Mouse (Mus musculus): ENCODE results near the gene Cmip. TPM values are rescaled to one million over a fixed set of nuclear protein-coding genes. Genes with fewer than 3 reads are reported as not detected.

Cmip gene
- total RNA-seq, 2 experiments from 2014 or later: 269 to 286 TPM

DNA sequence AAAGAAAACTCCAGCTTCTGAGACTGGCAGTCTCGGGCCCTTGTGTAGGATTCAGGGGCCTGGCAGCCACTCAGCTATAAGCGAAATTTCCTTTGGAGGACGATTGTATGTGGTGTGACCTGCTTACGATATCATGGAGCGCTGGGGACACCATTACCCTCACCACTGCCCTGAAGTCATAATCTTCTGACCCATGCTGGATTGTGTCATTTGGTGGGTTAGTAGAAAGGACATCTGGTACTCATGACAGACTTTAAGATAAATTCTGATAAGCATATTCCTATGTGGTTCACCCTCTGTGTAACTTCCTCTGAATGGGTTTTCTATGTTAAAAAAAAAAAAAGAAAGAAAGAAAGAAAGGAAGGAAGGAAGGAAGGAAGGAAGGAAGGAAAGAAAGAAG, 69.9 kb downstream of the Cmip start:
- no peak for TF ChIP-seq CTCF (conservative IDR thresholded peaks at IDR 0.05)
- H3K4me3 ChIP-seq: no peak overlapping the region
- peak overlapping the region; percentile 84; the same call in 1 of the 2 replicates for H3K27ac ChIP-seq
- DNase-seq (ENCODE audit: low spot score in 2 of 2): no peak

DNA sequence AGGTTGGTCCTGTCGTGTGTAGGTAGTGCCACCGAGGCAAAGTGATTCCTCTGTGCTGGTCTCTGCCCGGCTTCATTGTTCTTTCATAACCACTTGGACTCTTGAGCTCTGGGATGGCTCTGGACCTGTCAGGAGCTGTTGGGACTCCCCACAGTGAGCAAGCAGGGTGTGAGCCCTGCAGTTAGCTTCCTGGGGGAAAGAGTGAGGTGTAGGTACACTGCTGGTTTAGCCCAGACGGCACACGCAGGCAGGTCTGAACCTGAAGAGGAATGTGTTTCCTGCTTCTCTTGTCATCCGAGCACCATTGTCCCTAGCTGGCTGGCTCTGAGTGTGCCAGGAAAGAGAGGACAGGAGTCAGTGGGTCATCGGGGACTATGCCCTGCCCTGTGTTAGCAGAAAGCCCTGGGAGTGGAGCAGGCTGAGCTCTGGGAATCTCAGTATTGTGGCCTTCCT, 70.5 kb downstream of the Cmip start:
- TF ChIP-seq CTCF (conservative IDR thresholded peaks at IDR 0.05): no peak
- DNase-seq (ENCODE audit: low spot score in 2 of 2): no peak
- no peak overlapping the region for H3K4me3 ChIP-seq
- H3K27ac ChIP-seq: peak overlapping the region; percentile 84

DNA sequence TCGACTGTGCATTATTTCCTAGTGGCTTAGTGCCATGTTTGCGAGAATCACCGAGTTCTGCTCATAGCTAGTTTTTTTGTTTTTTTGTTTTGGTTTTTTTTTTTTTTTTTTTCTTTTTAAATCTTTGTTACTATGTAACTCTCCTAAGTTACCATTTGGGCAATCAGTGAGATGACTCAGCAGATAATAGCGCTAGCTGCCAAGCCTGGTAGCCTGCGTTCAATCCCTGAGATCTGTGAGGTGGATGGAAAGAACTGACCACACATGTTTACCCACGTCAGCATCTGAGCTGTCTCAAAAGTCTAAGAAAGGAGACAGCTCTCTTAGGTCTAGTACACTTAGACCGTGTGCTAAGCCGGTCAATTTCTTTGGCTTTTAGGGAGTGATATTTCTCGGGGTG, 71.9 kb downstream of the Cmip start:
- TF ChIP-seq CTCF (conservative IDR thresholded peaks at IDR 0.05): no peak
- no peak for DNase-seq (ENCODE audit: low spot score in 2 of 2)
- H3K4me3 ChIP-seq: no peak overlapping the region
- H3K27ac ChIP-seq: peak overlapping the region; percentile 88

- Histone ChIP-seq H3K27ac (peak overlapping the region; percentile 88), H3K4me3 (no peak overlapping the region)
- peak in 1 of 2 experiments; percentile 51 for DNase-seq (ENCODE audit: low spot score in 2 of 2)
- TF ChIP-seq CTCF (conservative IDR thresholded peaks at IDR 0.05): no peak
These were observed 72.3 kb downstream of the Cmip start for GRCm38 (mm10) chr8:117329167-117329566.

DNA sequence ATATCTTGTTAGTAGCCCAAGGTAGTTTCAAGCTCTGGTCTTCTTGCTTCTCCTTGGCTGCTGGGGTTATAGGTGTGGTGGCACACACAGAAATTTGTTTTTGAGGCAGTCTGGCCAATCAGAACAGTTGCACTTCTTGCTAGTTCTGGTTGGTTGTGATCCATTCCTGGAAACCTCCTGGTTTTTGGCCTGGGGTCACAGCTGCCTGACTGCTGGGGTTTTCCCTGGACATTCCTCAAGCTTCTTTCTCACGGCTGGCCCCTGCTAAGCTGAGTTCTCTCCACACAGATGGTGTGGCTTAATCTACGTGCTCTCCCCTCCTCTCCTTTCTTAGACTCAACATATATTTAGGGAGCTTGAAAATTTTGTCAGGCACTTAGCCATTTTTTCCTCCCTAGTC, 73.0 kb downstream of the Cmip start:
- no peak for TF ChIP-seq CTCF (conservative IDR thresholded peaks at IDR 0.05)
- H3K4me3 ChIP-seq: no peak overlapping the region
- no peak for DNase-seq (ENCODE audit: low spot score in 2 of 2)
- no peak overlapping the region for H3K27ac ChIP-seq

DNA sequence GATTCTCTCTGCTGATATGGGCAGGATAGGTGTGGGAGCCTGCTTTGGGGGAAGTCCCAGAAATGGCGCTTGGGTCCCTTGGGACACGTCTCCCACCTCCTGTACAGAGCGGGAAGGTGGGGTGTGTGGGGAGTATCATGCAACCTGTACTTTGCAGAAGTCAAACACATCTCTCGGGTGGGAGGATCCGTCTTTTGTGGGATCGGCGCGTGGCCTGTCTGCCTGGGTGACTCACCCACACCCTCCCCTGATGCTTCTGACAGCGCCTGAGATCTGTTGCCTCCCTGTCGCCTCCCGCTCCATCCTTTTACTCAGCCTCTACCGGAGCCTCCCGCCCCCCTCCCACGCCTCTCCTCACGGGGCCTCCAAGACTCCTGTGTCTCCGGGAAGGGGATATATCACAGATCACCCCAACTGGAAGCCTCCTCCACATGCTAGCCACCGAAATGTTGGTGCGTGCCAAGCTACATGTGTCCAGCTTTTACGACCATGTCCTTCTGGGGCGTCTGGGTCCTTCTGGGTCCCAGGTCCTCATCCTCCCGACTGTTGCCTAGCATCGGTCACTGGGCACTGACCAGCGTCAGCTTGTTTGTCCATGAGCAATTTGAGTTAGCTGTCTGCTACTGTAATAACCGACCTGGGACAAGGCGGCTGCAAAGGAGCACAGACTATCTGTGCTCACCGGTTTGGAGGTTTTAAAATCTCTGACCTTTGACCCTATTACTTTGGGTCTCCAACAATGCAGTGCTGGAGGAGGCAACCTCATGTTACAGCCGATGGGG, 75.6 kb downstream of the Cmip start:
- no peak for TF ChIP-seq CTCF (conservative IDR thresholded peaks at IDR 0.05)
- peak in 1 of 2 experiments; percentile 54 for DNase-seq (ENCODE audit: low spot score in 2 of 2)
- Histone ChIP-seq H3K4me3 (no peak overlapping the region), H3K27ac (peak overlapping the region; percentile 51; the same call in 1 of the 2 replicates)

- no peak for TF ChIP-seq CTCF (conservative IDR thresholded peaks at IDR 0.05)
- DNase-seq (ENCODE audit: low spot score in 2 of 2): no peak
- H3K27ac ChIP-seq: peak overlapping the region; percentile 55; the same call in 1 of the 2 replicates
- no peak overlapping the region for H3K4me3 ChIP-seq
These were observed 76.8 kb downstream of the Cmip start for GRCm38 (mm10) chr8:117333619-117334018.

DNA sequence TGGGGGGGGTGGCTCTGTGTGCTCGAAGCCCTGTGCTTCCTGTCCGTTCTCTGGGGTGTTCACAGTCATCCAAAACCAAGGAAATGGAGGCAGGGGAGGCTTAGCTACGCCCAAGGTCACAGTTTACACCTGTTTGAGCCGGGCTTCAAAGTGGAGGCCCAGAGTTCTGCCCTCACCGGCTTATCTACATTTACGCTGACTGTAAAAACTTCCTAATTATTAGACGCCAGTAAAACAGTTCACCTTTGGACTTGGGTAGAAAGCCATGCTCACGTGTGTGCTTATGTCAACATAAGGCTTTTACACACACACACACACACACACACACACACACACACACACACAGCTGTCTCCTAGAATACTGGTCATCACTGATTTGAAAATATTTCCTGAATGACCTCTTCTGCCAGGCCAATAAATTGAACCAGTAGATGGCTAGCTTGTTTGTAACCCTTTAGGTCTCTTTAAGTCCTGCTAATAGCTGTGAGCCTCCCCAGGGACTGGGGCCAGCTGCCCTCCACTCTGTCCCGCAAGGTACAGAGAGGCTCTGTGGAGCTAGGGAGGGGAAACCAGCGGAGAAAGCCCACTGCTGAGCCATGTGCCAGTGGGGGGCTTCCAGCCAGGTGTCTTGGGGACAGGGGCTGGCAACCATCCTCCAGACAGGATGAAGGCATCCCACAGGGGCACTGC, 77.3 kb downstream of the Cmip start:
- Histone ChIP-seq H3K27ac (peak overlapping the region; percentile 73), H3K4me3 (no peak overlapping the region)
- no peak for TF ChIP-seq CTCF (conservative IDR thresholded peaks at IDR 0.05)
- DNase-seq (ENCODE audit: low spot score in 2 of 2): no peak

DNA sequence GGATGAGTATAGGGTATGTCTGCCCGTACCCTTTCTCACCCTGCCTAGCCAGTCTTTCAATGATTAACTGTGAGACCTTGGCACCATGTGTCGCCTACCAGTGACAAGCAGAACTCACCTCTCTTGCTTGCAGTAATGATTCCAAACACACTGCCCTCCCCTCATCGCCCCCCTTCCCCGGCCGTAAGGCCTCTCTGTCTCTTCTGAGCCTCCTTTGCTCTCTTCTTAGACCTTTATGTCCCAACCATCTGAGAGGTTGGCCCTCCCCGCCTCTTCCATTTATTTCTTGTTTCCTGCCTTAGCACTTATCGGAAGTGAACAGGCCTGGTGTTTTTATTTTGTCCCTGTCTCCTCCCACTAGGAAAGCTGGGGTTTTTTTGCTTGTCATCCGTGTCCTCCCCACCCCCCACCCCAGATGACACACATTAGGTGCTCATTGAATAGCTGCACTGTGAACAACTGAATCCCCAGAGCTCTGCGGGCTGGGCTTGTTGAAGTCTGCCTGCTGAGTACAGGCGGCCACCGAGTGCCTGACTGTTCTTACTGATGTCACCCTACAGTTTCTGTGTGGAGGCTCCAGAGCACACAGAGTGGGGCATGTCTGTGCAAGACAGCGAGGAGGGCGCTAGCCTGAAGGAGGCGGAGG, 78.0 kb downstream of the Cmip start:
- Histone ChIP-seq H3K4me3 (no peak overlapping the region), H3K27ac (peak overlapping the region; percentile 73)
- no peak for TF ChIP-seq CTCF (conservative IDR thresholded peaks at IDR 0.05)
- DNase-seq (ENCODE audit: low spot score in 2 of 2): no peak

- no peak for DNase-seq (ENCODE audit: low spot score in 2 of 2)
- Histone ChIP-seq H3K27ac (peak overlapping the region; percentile 73), H3K4me3 (no peak overlapping the region)
- TF ChIP-seq CTCF (conservative IDR thresholded peaks at IDR 0.05): no peak
These were observed 78.6 kb downstream of the Cmip start for GRCm38 (mm10) chr8:117335423-117335822.

- no peak for TF ChIP-seq CTCF (conservative IDR thresholded peaks at IDR 0.05)
- DNase-seq (ENCODE audit: low spot score in 2 of 2): no peak
- Histone ChIP-seq H3K27ac (no peak overlapping the region), H3K4me3 (no peak overlapping the region)
These were observed 80.3 kb downstream of the Cmip start for GRCm38 (mm10) chr8:117337188-117337587.

DNA sequence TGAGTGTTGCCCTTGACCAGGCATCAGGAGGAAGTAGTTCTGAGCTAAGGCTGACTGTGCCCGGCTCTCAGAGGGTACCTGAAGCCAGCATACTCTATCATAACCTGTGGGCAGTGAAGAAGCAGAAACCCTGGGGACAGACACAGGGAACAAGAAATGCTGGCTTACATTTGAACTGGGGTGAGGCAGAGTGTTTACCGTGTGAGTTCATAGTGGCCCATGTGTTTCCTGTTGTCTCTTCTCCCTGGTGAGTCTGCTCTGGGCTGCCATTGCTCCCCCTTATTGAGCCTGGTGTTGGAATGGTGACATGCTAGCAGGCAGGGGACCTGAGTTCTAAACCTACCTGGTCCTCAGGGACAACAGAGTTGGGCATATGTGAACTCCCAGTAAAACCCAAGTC, 81.8 kb downstream of the Cmip start:
- no peak for DNase-seq (ENCODE audit: low spot score in 2 of 2)
- Histone ChIP-seq H3K27ac (no peak overlapping the region), H3K4me3 (no peak overlapping the region)
- TF ChIP-seq CTCF (conservative IDR thresholded peaks at IDR 0.05): no peak

DNA sequence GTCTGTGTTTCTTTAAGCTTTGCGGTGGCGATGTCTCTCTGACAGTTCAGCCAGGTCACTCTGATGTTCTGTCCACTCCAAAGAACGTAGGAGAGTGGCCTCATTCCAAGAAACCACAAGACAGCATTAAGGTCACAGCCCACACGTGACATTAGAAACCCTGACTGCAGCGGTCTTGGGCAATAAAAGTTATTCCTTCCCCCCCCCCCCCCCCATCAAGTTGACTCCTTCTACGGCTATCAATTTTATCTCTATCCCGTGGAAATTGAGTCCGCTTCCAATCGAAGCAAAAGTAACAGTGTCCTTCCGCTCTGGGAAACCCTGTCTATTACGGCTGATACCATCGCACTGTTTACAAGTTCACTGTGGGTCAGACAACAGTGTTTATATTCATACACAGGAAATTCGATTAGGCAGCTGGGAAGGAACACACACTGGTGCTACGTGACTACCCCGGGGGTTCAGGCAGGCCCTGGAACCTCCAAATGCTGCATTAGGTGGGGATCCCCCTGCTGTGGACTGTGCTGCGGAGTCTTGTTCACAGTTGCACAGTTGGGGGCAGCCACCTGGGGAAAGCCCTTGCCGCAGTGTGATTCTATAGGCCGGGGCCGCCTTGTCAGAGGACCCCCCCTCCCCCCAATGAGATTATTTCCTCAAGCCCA, 82.6 kb downstream of the Cmip start:
- no peak overlapping the region for H3K4me3 ChIP-seq
- no peak for DNase-seq (ENCODE audit: low spot score in 2 of 2)
- no peak overlapping the region for H3K27ac ChIP-seq
- no peak for TF ChIP-seq CTCF (conservative IDR thresholded peaks at IDR 0.05)
